Mouse (Mus musculus): ENCODE data around the gene Utp14a. TPM values are rescaled to one million over a fixed set of nuclear protein-coding genes. Genes with fewer than 3 reads are reported as not detected.

The Utp14a gene
- polyA plus RNA-seq, 1 experiment from 2014 or later = 25.1 TPM

DNA sequence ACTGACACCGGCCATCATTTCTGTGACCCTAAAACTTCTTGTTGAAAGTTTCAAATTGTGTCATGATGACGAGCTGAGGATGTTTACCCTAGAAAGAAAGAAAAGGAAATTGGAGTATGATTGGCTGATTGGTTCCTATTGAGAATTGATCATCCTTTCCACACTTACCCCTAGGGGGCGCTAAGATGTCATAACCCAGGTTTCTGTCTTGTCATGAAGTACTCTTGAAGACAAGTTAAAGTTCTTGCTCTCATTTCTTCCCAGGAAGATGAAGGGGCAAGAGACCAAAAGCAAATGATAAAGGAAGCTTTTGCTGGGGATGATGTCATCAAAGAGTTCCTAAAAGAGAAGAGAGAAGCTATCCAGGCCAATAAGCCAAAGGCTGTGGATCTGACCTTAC, 21.4 kb downstream of the Utp14a start:
- no peak overlapping the region for H3K9ac ChIP-seq
- no peaks in the 10 kb centered on the region for H3K9me3 ChIP-seq
- no peaks in the 10 kb centered on the region for H3K27me3 ChIP-seq
- H3K36me3 ChIP-seq (replicated peaks) = peaks cover 16% of the 10 kb centered on the region; the same call in 1 of the 2 replicates
- WGBS = 35% methylated on average over 3 of the region's 3 CpGs
- H3K4me2 ChIP-seq = no peak overlapping the region
- H3K4me1 ChIP-seq = no peaks in the 10 kb centered on the region
- no peak overlapping the region for H3K4me3 ChIP-seq (replicated peaks)
- ATAC-seq (ENCODE audit: low FRiP score) = no peak
- no peak overlapping the region for H3K27ac ChIP-seq

DNA sequence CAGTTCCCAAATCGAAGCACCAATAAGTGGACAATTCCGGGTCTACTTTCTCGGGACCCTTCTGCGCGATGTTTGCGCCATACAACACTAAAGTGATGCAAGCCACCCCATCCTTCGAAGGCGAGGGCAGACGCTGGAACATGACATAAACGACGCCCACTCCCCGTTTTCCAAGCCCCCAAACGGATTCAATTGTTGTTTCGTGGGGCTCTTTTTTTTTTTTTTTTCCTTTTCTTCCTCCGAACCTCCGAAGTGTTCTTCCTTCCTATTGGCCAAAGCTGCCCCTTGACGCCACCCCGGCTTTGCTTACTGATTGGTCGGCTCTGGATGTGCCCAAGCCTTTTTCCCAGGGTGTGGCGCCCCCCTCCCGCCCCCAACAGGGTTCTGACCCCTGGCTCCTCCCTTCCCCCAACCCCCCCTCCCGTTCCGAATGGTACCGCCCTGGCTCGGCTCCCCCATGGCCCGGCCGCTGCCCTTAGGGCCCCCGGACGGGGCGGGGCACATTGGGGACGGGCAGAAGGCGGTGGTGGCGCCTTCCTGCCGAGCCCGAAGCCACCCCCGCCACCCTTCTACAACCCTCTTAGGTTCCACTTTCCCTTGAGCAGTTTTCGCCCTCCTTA, 27.8 kb downstream of the Utp14a start:
- WGBS = 23% methylated on average over 27 of the region's 37 CpGs
- H3K27me3 ChIP-seq = peaks cover 3% of the 10 kb centered on the region; the same call in 1 of the 2 replicates
- no peaks in the 10 kb centered on the region for H3K9me3 ChIP-seq
- peaks cover 3% of the 10 kb centered on the region; the same call in 1 of the 2 replicates for H3K4me1 ChIP-seq
- peak overlapping the region; percentile 92 for H3K27ac ChIP-seq
- peak overlapping the region; percentile 55; the same call in 1 of the 2 replicates for H3K9ac ChIP-seq
- peak; percentile 88 for ATAC-seq (ENCODE audit: low FRiP score)
- peak overlapping the region; percentile 46 for H3K4me3 ChIP-seq (replicated peaks)
- H3K36me3 ChIP-seq (replicated peaks) = peaks cover 9% of the 10 kb centered on the region; the same call in 1 of the 2 replicates
- H3K4me2 ChIP-seq = peak overlapping the region; percentile 56

DNA sequence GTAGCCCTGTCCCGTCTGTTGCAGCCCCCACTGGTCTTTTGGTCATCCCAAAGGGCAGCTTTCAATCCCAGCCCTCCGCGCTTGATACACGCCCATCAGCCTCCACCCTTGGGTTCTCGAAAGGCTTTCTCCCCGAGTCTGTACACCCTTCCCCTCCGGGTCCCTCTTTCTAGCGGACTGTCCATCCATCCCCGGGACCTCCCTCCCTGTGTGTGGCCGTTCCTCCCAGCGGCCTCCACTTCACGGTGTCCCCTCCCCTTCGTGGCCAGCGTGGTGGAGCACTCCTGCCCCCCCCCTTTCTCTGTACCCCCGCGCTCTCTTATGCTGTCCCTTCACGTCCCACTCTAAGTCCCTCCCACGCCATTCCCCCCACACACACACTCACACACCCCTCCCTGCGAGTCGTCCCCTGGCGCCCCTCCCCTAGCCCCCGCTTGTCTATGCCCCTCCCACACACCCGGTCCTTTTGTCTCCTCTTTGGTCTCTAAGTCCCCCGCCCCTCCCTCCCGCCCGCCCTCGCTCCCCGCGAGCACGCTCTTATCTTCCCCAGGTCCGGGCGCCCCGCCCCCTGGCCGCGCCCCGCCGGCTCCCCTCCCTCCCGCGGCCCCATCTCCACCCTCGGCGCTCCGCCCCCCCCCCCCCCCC, 28.5 kb downstream of the Utp14a start:
- Histone ChIP-seq H3K9me3 (no peaks in the 10 kb centered on the region), H3K4me2 (peak overlapping the region; percentile 56), H3K27me3 (peaks cover 3% of the 10 kb centered on the region; the same call in 1 of the 2 replicates), H3K36me3 (replicated peaks) (peaks cover 9% of the 10 kb centered on the region; the same call in 1 of the 2 replicates), H3K4me3 (replicated peaks) (peak overlapping the region; percentile 46), H3K27ac (peak overlapping the region; percentile 92), H3K4me1 (peaks cover 3% of the 10 kb centered on the region; the same call in 1 of the 2 replicates), H3K9ac (peak overlapping the region; percentile 55; the same call in 1 of the 2 replicates)
- peak; percentile 89 for ATAC-seq (ENCODE audit: low FRiP score)
- 20% methylated on average over 24 of the region's 42 CpGs for WGBS

DNA sequence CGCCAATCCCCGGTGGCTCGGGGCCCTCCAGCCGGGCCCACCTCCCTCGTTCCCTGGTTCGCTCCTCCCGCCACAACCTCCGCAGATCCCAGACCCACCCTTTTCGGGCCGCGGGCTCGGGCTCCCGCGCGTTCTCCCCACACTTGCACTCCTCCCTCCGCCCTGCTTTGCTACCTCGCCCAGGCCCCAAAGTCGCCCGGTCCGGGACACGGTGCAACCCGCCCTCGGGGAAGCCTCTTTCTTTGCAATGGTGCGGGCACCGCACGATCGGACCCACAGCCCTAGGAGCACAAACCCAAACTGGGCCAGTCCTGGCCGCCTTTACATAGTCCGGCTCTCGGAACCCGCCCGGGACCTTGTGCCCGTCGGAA, 29.0 kb downstream of the Utp14a start:
- H3K27me3 ChIP-seq = peaks cover 3% of the 10 kb centered on the region; the same call in 1 of the 2 replicates
- peaks cover 9% of the 10 kb centered on the region; the same call in 1 of the 2 replicates for H3K36me3 ChIP-seq (replicated peaks)
- H3K4me2 ChIP-seq = peak overlapping the region; percentile 56
- H3K9ac ChIP-seq = peak overlapping the region; percentile 55
- 15% methylated on average over 25 of the region's 34 CpGs for WGBS
- H3K9me3 ChIP-seq = no peaks in the 10 kb centered on the region
- peaks cover 3% of the 10 kb centered on the region; the same call in 1 of the 2 replicates for H3K4me1 ChIP-seq
- ATAC-seq (ENCODE audit: low FRiP score) = peak; percentile 75
- peak overlapping the region; percentile 46 for H3K4me3 ChIP-seq (replicated peaks)
- H3K27ac ChIP-seq = peak overlapping the region; percentile 53; the same call in 1 of the 2 replicates

DNA sequence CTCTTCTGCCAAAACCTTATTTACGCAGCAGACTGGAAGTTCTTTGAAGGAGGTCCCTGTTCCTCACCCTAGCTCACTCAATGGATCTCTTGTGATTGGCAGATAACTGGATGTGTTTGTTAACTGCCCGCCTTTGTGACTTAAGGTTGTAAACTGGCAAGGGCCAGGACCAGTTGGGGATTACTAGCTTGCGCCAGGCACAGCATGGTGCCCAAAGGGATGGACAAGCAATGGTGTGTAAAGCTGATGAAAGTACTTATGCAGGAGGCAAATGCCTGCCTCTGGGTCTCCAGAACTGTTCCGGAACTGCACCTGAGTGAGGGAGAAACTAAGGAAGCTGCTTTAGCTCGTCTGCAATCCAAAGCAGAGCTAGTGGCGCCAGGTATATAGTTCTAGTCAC, 29.8 kb downstream of the Utp14a start:
- Histone ChIP-seq H3K4me3 (replicated peaks) (no peak overlapping the region), H3K36me3 (replicated peaks) (peaks cover under 1% of the 10 kb centered on the region; the same call in 1 of the 2 replicates), H3K9ac (no peak overlapping the region), H3K9me3 (no peaks in the 10 kb centered on the region), H3K4me2 (no peak overlapping the region), H3K4me1 (peaks cover 3% of the 10 kb centered on the region; the same call in 1 of the 2 replicates), H3K27ac (no peak overlapping the region), H3K27me3 (peaks cover 3% of the 10 kb centered on the region; the same call in 1 of the 2 replicates)
- ATAC-seq (ENCODE audit: low FRiP score) = no peak
- WGBS = 28% methylated on average over 6 of the region's 6 CpGs

DNA sequence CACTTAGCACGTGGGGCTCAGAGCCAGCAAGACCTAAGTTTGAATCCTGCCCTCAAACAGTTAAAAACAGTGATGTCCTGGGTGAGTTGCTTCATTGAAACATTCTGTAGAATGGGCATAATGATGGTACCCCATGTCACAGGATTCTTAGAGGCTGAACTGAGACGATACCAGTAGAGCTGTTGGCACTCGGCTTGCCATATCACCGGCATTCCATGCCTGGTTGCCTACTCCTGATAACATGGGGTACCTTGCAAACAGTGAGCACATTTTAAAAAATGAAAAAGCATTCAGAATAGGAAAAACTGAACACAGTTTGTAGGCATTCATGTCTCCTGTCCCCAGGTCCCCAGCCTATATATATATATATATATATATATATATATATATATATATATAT, 31.3 kb downstream of the Utp14a start:
- Histone ChIP-seq H3K9ac (no peak overlapping the region), H3K4me2 (no peak overlapping the region), H3K36me3 (replicated peaks) (no peaks in the 10 kb centered on the region), H3K27me3 (peaks cover 3% of the 10 kb centered on the region; the same call in 1 of the 2 replicates), H3K4me3 (replicated peaks) (no peak overlapping the region), H3K4me1 (peaks cover 3% of the 10 kb centered on the region; the same call in 1 of the 2 replicates), H3K9me3 (no peaks in the 10 kb centered on the region), H3K27ac (no peak overlapping the region)
- no peak for ATAC-seq (ENCODE audit: low FRiP score)
- WGBS = 80% methylated on average over 4 of the region's 4 CpGs

DNA sequence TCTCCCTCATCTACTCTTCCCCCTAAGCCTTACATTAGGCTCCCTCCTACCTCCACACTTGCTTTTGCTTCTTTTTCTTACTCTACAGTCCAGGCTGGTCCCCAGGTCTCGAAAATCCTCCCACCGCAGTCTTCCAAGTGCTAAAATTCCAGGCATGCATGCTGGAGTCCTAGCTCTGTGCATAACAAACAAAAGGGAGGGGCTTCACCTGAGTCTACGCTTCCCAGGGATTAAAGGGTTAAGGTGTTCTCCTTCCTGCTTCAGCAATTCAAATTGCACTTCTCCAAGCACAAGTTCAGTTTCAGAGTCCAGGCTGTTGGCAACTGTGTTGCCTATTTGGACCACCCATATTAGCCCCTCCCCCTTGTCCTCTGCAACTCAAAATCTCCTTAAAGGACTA, 34.8 kb downstream of the Utp14a start:
- Histone ChIP-seq H3K9ac (no peak overlapping the region), H3K27me3 (peaks cover 3% of the 10 kb centered on the region; the same call in 1 of the 2 replicates), H3K4me2 (no peak overlapping the region), H3K4me1 (no peaks in the 10 kb centered on the region), H3K4me3 (replicated peaks) (no peak overlapping the region), H3K27ac (no peak overlapping the region), H3K9me3 (no peaks in the 10 kb centered on the region), H3K36me3 (replicated peaks) (no peaks in the 10 kb centered on the region)
- ATAC-seq (ENCODE audit: low FRiP score) = no peak
- 54% methylated on average over 3 of the region's 3 CpGs for WGBS

DNA sequence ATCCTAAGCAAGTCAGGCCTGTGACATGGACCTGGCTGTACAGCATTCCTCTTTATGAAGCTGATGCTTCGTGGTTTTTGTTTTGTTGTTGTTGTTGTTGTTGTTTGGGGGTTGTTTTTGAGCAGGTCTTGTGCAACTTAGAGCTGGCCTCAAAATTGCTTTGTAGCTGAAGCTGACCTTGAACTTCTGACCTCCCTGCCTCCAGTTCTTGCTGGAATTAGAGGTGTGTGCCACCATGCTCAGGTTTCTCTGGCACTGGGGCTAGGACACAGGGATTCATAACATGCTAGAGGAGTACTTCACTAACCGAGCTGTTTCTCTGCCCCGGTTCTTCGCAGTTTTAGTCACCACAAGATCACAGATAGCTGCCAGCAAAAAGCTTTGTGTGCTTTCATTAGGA, 48.7 kb downstream of the Utp14a start:
- Histone ChIP-seq H3K27me3 (no peaks in the 10 kb centered on the region), H3K4me3 (replicated peaks) (no peak overlapping the region), H3K9ac (no peak overlapping the region), H3K36me3 (replicated peaks) (no peaks in the 10 kb centered on the region), H3K27ac (no peak overlapping the region), H3K9me3 (no peaks in the 10 kb centered on the region), H3K4me2 (no peak overlapping the region), H3K4me1 (no peaks in the 10 kb centered on the region)
- WGBS = 89% methylated on average over 4 of the region's 4 CpGs
- ATAC-seq (ENCODE audit: low FRiP score) = no peak

DNA sequence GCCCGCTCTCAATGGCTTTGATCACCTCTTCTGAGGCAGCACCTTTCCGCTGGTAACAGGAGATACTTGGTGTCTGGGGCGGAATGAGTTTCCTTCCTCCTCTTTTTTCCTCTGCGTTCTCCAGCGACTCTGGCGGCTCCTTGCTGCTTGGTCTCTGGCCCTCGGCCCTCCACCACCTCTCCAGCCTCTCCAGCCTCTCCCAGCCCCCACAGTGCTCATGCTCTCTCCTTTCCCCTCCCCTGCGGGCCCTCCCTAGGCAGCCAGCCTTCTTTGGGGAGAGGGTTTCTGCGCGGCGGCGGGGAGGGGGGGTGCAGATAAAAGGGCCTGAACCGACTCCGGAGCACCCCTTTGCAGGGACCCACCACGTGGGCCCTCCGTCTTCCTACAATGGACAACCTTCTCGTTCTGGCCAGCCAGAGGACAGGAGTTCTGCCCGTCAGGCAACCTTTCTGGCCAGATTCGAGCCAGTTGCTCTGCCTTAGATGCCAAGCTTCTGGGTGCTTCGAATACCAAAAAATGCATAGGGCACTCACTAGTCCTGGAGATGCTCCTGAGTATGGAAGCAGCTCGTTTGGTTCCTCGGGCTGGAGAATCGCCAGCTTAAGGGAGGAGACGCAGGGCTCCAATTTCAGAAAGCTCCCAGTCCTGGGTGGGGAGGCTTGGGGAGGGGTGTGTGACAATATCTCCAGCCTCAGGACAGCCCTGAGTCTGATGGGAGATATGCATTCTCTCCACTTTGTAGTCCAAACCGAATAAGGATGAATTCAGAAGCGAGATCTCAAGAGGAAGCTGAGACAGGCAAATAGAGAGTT, 54.2 kb downstream of the Utp14a start:
- H3K9me3 ChIP-seq = no peaks in the 10 kb centered on the region
- 0 out of 2 replicates have a peak, but pooled peaks cover 3% of the 10 kb centered on the region for H3K27me3 ChIP-seq
- 0 out of 2 replicates have a peak overlapping the region, but pooled peaks have one; percentile 5 for H3K4me3 ChIP-seq (replicated peaks)
- peak overlapping the region; percentile 48 for H3K4me2 ChIP-seq
- H3K4me1 ChIP-seq = no peaks in the 10 kb centered on the region; the same call in 1 of the 2 replicates
- WGBS = 27% methylated on average over 25 of the region's 26 CpGs
- peak overlapping the region; percentile 36; the same call in 1 of the 2 replicates for H3K9ac ChIP-seq
- ATAC-seq (ENCODE audit: low FRiP score) = peak; percentile 33; the same call in 1 of the 2 replicates
- H3K27ac ChIP-seq = no peak overlapping the region
- no peaks in the 10 kb centered on the region for H3K36me3 ChIP-seq (replicated peaks)

DNA sequence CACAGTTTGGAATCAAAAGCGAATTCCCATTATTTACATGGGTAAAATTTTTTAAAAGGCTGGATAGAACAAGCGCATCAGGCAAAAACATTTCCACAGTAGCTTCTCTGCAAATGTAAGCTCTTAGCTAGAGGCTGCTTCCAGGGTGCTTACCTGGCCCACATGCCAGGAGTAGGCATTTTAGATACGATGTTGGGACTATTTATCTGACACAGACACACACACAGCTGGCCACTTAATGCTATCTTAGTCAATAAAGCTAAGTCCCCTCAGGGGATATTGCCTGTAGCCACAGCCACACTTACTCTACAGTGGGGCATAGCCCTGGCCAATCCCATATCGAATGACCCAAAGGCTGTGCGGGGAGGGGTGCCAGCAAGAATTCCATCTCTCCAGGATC, 55.1 kb downstream of the Utp14a start:
- Histone ChIP-seq H3K4me1 (no peaks in the 10 kb centered on the region; the same call in 1 of the 2 replicates), H3K9ac (no peak overlapping the region), H3K36me3 (replicated peaks) (no peaks in the 10 kb centered on the region), H3K27me3 (peaks cover 5% of the 10 kb centered on the region; the same call in 1 of the 2 replicates), H3K4me2 (no peak overlapping the region), H3K27ac (no peak overlapping the region), H3K9me3 (no peaks in the 10 kb centered on the region), H3K4me3 (replicated peaks) (no peak overlapping the region)
- WGBS = 80% methylated on average over 5 of the region's 5 CpGs
- ATAC-seq (ENCODE audit: low FRiP score) = no peak

DNA sequence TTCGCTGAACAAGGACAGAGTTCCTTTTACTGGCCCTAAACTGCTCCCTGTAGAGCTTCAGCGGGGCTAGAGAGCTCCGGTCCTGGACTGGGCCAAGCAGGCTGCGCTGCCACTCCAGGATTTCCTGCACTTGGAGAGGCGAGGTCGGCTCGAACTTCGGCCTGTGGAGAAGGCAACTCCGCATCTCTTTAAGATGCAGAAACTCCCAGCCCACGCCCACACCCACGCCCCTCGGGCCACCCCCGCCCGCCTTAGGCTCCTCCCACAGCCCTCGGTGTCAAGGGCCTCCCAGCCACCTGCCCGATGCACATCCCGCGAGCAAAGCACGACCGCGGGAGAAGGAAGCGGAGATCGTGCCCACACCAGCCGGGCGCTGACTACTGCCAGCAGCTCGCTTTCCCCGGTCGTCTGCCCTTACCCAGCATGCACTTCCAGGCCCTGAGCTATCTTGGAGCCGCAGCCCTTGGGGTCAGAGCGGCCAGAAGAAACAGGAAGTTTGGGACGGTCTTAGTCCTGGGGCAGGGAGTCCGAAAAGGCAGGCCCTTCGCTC, 57.9 kb downstream of the Utp14a start:
- Histone ChIP-seq H3K9me3 (no peaks in the 10 kb centered on the region), H3K9ac (peak overlapping the region; percentile 33; the same call in 1 of the 2 replicates), H3K4me3 (replicated peaks) (peak overlapping the region; percentile 43), H3K36me3 (replicated peaks) (no peaks in the 10 kb centered on the region), H3K27me3 (peaks cover 20% of the 10 kb centered on the region), H3K27ac (no peak overlapping the region), H3K4me2 (peak overlapping the region; percentile 57), H3K4me1 (no peaks in the 10 kb centered on the region; the same call in 1 of the 2 replicates)
- 23% methylated on average over 33 of the region's 33 CpGs for WGBS
- ATAC-seq (ENCODE audit: low FRiP score) = peak; percentile 78

Data from forebrain, embryonic 12.5 days (tissue).